Mouse (Mus musculus): Measurements from ENCODE around the gene Rpl29.

Gene Rpl29

DNA sequence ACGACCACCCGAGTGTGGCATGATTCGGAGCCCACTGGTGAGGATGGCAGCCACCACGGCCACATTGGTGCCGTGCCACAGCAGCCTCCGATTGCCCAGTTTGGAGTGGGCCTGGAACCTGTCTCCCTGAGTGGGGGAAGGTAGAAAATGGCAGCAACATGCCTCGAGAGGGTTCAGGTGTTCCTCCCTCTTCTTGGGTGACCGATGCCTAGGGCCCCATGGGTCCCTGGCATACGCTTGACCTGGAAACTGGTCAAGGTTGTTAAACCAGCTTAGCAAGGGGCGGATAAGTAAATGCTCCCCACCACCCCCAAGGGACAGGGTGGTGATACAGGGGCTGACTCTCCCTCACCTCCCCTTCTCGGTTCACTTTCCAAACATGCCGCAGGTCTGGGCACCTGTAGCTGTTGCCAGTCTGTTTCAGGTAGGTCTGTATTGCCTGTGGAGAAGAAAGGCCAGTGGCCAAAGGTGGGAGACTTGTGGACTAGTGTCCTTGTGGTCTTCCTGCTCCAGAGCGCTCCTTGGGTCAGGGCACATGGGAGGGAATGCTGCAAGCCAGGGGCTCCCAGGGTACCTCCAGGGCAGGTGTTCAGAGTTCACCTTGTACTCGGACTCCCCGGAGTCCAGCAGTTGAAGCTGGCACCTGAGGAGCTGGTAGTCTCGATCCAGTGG is 44.0 kb downstream of the Rpl29 start:
- peak; percentile 14 for DNase-seq

DNA sequence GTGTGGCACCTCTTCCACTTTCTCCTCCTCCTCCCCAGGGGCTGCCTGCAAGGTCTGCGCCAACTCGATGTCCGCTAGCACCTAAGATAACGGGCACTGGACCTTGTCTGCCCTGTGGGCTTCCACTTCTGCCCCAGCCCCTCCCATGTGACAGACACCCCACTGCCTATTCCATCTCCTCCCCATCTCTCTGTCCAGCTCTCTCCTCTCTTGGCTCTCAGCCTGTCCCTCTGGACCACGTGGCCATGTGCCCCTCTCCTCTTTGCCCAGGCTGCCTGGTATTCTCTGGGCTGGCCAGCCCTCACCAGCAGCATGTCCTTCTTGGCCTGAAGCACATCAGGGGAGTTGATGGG is 44.5 kb downstream of the Rpl29 start:
- peak; percentile 17 for DNase-seq

DNA sequence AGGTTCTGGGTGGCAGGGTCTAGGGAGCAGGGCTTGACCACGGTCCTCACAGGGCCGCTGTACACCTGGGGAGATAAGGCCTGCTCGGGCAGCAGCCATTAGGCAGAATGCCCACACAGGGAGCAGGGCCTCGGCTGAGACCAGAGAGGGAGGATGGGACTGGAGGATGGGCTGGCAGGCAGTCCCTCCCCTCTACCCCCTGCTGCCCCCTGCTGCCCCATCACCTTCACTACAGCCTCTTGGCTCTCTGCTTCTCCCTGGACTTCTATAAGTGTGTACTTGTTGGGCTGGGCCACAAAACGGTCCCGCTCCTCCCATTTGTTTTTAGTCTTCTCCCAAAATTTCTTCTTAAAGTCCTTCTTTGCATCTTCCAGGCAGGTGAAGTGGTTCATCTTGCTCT is 45.2 kb downstream of the Rpl29 start:
- peak; percentile 52 for DNase-seq

DNA sequence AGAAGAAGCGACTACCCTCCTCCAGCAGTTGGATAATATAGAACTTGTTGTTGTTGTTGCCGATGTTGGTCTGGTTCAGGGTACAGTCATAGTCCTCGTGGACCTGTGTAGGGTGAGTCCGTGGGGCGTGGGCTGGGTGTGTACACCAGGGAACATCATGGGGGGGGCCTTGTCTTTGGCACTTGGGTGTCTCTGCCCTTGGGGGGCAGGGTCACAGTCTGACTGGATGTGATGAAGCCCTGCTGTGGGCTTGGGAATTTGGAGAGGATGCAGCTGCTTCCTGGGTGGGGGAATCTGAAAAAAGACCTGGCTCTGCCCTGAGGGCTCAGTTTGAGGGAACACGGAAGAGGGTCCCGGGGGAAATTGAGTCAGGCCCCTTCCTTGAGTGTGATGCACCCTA is 45.8 kb downstream of the Rpl29 start:
- peak; percentile 32 for DNase-seq

DNA sequence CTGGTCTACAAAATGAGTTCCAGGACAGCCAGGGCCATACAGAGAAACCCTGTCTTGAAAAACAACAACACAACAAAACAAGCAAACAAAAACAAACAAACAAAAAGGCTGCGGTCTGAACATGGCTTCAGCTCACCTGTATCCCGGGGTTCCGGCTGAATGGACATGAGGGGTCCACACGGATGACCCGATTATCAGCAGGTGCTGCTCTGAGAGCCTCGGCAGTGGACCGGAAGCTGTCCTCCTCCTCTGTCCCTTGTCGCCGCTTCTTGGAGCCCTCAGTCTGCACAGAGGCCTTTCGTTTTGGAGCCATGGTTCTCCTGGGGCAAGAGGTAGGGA is 46.4 kb downstream of the Rpl29 start, which contains the start of gene Rrp9:
Rrp9 (plus strand) TSS at position 301 of the 339 bp plus-strand sequence.
- peak; percentile 5 for DNase-seq

DNA sequence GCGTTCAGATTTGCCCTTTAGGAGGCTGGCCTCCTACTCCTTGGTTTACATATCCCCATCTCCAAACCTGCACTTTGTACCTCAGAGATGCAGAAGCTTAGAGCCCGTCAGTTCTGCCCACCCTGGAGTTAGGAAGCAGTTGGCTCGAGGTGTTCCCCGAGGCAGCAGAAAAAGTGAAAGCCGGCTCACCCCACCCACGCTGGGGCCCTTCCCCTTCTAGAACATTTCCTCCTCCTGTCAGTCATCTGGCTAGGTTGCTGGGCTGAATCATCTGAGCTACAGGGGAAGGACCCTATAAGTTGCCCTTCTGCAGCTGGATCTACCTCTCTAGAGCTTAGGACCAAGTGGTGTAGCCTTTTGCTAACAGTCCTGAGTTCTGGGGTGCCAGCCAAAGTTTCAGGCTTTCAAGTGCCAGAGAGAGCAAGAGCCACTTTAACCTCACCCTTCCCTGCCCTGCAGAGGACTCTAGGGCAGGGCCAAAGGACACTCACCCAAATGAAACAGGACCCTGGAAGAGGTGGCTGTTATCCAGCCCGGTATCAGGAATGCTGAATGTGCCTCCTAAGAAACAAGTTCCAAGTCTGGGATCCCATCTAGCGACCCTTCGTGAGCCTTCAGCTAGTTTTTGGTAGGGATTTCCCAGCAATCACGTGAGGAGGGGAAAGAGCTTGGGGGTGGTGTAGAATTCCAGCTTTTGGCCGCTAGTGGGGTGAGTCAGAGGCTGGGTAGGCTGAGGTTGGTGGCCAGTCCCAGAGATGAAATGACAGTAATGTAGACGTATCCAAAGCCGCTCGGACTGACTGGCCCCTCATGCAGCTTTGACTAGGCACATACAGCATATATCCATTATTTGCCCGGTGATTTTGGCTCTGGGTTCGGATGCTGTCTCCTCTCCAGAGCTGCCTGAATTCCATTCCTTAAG is 47.0 kb downstream of the Rpl29 start:
- DNase-seq = peak; percentile 38

DNA sequence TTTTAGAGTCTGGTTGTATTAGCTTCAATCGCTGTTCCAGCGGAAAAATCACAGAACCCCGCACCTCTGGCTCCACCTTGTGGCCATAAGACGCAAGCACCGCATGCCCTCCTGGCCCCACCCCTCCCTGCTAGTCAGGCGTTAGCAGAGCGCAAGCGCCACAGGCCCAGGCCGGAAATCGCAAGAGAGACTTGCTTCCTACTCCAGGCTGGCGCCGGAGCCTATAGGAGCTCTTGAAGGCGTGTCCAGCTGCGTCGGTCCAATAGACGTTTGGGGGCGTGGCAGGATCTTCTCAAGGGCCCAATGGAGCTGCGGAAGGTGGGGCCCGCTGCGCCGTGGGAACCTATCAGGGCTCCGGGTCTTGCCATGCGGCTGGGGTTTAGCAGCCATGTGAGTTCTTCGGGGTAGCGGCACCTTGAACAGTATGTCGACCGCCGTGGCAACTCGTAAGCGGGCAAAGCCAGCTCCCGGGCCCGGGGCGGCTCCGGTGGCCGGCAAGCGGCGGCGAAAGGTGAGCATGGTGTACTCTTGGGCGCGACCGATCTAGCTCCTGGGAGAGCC is 47.8 kb downstream of the Rpl29 start, which contains the start of gene Parp3:
Parp3 (minus strand) TSS at position 26 of the 561 bp plus-strand sequence.
- DNase-seq = peak; percentile 100

DNA sequence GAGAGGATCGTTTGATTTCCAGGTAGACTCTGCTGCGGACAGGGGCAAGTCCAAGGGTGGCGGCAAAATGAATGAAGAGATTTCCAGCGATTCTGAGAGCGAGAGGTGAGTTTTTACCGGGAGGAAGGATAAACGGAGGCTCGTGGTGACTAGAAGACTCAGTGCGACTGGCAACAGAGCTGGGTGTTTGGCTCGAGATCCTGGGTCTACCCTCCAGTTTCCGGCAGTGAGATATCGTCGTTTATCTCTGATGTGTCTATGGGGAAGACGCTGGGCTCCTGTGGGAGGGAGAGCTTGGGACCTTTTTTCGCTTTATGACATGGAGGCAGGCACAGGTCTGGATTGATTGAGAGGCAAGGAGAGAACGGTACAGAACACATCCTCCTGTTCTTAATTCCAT is 48.4 kb downstream of the Rpl29 start:
- no peak for DNase-seq

DNA sequence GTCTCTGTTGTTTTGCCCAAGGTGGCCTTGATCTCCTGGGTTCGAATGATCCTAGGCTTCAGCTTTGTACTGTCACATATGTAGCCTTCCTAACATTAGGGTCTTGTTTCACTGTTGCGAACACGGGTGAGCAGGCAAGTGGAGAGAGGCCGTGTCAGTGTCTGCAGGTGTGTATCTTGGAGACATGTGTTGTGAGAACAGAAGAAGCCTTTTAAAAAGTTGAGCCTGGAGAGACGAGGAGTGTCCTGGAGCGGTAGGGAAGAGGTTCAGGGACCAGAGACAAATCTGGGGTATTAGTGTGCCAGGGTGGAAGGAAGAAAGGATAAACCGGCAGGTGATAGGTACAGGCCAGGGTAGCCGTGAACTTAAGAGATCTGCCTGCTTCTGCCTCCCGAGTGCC is 48.8 kb downstream of the Rpl29 start:
- DNase-seq = no peak

DNA sequence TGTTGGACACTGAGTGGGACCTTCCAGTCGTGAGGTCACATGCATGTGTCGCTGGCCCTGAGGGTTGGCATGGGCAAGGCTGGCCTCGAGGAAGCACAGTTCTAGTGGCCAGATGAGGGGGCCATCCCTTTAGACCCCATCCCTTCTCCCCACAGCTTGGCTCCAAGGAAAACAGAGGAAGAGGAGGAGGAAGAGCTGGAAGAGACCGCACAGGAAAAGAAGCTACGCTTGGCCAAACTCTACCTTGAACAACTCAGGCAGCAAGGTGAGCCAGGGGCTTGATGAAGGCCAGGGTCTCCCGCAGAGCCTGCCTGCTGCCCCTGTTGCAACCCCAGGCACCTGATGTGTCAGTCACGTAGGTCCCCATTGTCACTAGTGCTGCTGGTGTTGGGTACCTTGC is 51.3 kb downstream of the Rpl29 start:
- no peak for DNase-seq

DNA sequence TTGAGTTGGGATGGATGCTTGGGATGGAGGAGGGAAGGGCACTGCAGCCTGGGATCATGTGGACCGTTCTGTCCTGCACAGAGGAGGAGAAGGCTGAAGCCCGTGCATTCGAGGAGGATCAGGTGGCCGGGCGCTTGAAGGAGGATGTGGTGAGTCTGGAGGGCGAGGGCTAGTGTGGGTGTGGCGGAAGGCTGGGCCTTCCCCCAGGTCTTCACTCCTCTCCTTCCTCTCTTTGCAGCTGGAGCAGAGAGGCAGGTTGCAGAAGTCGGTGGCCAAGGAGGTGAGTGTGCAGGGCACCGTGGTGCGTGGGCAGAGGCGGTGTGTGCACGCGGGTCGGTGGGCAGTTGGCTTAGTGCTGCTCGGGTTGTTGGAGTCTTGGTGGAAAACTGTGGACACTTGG is 51.8 kb downstream of the Rpl29 start:
- DNase-seq = no peak
